Mouse (Mus musculus) liver, adult (tissue): ENCODE data around the gene Cdc42bpb.

ENCODE experiments used
- GATA4 ChIP-seq: IDR thresholded peaks from 2 replicates; pipeline ENCODE4 v1.6.1; 2014; ENCODE audit warnings: mild to moderate bottlenecking, low read length; ENCODE audit not compliant: insufficient replicate concordance

Cdc42bpb gene

GRCm38 (mm10) chr12:111251227-111251626, 126.3 kb downstream of the Cdc42bpb start:
- TF ChIP-seq GATA4, result no peak

GRCm38 (mm10) chr12:111250116-111250515, 127.4 kb downstream of the Cdc42bpb start:
- no peak for TF ChIP-seq GATA4

GRCm38 (mm10) chr12:111249095-111249494, 128.4 kb downstream of the Cdc42bpb start:
- no peak for TF ChIP-seq GATA4

- TF ChIP-seq GATA4, result no peak
Observed at GRCm38 (mm10) chr12:111246808-111247464, 130.6 kb downstream of the Cdc42bpb start.

- TF ChIP-seq GATA4, result no peak
Observed at GRCm38 (mm10) chr12:111245070-111245469, 132.4 kb downstream of the Cdc42bpb start.

GRCm38 (mm10) chr12:111243733-111244132, 133.8 kb downstream of the Cdc42bpb start:
- no peak for TF ChIP-seq GATA4
